Comparison of ENCODE assay signal across 21 mouse cellular contexts in genomic region chr11:19813549-19813948, GRCm38 (mm10).
"Had no signal": no experiment of that assay in that cellular context is flagged by ENCODE, and none has a peak within 500 bp of the region (broad histone marks: within the 10 kb centered on the region; RNA-seq: fewer than 3 reads in every experiment).

No protein-coding gene starts in this region.

- ATAC-seq: inflammation-experienced regulatory T-cells, adult 6 months; intestine, embryonic 15.5 days; intestine, postnatal 0 days had no signal

- H3K4me3 ChIP-seq: heart, adult 2 months; heart, embryonic 12.5 days; hindbrain, embryonic 10.5 days; hindbrain, embryonic 15.5 days; intestine, embryonic 15.5 days; layer of hippocampus, adult 2 months; left cerebral cortex, adult 2 months; liver, embryonic 13.5 days had no signal

- DNase-seq: gastrocnemius, postnatal 14 days; gastrocnemius, postnatal 36 days; heart, adult 2 months; heart, postnatal 10 days; heart, postnatal 4 days; kidney, adult 18-20 months; kidney, adult 8-10 months; kidney, postnatal 10 days; kidney, postnatal 25 days; kidney, postnatal 4 days; liver; liver, embryonic 13.5 days had no signal

- H3K4me2 ChIP-seq: heart, embryonic 12.5 days; hindbrain, embryonic 15.5 days; intestine, embryonic 15.5 days; liver, embryonic 11.5 days; liver, embryonic 13.5 days had no signal

- H3K27me3 ChIP-seq: heart, embryonic 12.5 days; hindbrain, embryonic 15.5 days; intestine, embryonic 15.5 days; liver, embryonic 13.5 days had no signal

- H3K9ac ChIP-seq: heart, embryonic 12.5 days; hindbrain, embryonic 15.5 days; intestine, embryonic 15.5 days; liver, embryonic 13.5 days had no signal

- H3K4me1 ChIP-seq: heart, embryonic 12.5 days; intestine, embryonic 15.5 days; liver, embryonic 13.5 days had no signal

- H3K27ac ChIP-seq: heart, adult 2 months; hindbrain, embryonic 10.5 days; hindbrain, embryonic 15.5 days; intestine, embryonic 15.5 days; layer of hippocampus, adult 2 months; left cerebral cortex, adult 2 months; liver, embryonic 13.5 days had no signal

- H3K9me3 ChIP-seq: hindbrain, embryonic 15.5 days; intestine, embryonic 15.5 days had no signal

- H3K36me3 ChIP-seq: heart, embryonic 12.5 days; hindbrain, embryonic 10.5 days; hindbrain, embryonic 15.5 days; intestine, embryonic 15.5 days; liver, embryonic 13.5 days had no signal
